Mouse (Mus musculus): Measurements from ENCODE around the gene Atg4b. TPM values are rescaled to one million over a fixed set of nuclear protein-coding genes. Genes with fewer than 3 reads are reported as not detected.

The Atg4b gene
- polyA plus RNA-seq, 1 experiment from 2014 or later: 54.8 TPM

DNA sequence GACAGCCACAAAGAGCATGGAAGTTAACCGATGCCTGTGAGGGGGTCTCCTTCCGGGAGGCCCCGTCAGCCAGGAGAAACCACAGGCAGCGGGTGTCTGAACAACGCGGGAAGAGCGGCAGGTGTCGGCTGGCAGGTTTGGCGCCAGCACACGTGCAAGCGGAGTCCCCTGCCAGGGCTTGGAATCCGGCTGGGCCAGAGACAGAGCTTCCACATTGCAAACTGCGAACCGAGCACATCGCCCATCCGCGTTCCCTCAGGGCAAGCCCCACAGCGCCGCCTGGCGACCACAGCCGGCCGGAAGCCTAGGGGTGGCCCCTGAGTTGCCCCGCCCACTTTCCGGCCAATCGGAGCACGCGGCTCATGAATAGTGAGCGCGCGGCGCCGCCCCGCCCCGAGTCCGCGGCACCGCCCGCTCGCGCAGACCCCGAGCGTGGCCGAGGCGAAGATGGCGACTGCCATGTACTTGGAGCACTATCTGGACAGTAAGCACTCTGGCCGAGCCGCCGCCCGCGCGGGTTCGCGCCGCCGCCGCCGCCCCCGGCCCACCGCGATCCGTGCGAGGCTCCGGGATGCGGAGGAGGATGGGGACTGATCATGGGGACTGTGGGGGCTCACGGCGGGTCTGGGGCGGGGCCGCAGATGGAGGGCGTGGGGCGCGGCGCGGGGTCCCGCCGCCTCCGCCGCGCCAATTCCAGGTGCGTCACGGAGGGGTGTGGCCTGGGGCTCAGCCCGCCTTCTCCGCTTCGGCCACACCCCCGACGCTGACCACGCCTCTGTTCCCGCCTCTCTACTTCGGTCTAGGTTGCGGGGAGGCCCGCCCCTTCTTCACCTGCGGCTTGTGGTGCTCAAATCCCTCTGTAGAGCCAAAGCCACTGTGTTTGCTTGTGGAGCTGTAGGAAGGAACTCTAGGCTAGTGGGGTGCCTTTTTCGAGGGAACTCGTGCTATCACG, 52.5 kb downstream of the Atg4b start, which contains the start of gene Ing5:
Gene Ing5, plus strand, starts transcription at position 410 of the 952 bp plus-strand sequence.
- Histone ChIP-seq H3K27me3 (ENCODE audit: control insufficient read depth, insufficient read depth, low read length) (no peaks in the 10 kb centered on the region), H3K9me3 (replicated peaks; ENCODE audit: control insufficient read depth, low read length) (no peaks in the 10 kb centered on the region), H3K36me3 (ENCODE audit: control insufficient read depth, insufficient read depth) (peaks cover 31% of the 10 kb centered on the region), H3K4me3 (ENCODE audit: low read length) (peak within 1 kb of the TSS; percentile 89), H3K27ac (ENCODE audit: low read length) (peak within 1 kb of the TSS; percentile 96), H3K4me1 (ENCODE audit: control insufficient read depth, insufficient read depth, low read length) (peaks cover 35% of the 10 kb centered on the region), H3K4me2 (ENCODE audit: low read depth, low read length) (peak within 1 kb of the TSS; percentile 94), H3K9ac (ENCODE audit: low read length) (peak within 1 kb of the TSS; percentile 90)
- under 1% methylated on average over 83 of the region's 94 CpGs for WGBS
- ATAC-seq (replicated peaks; ENCODE audit: extremely low read depth, insufficient read depth, low FRiP score): peak; percentile 91

DNA sequence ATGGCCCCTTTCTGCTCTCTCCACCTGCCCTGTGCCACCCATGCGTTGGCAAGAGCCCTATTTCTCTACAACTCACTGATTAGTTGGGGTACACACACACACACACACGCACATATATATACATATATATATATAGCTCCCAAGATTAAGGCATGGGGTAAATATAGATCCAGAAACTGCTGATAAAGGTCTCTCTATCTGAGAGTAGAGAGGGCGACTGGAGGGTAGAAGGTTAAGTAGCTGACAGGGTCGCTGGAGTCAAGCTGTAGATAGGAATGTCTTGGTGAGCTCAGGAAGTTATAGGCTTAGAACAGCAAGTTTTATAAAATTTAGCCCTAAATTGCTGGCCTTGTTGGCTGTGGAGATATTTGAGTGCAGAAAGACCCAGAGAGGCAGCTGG, 53.5 kb downstream of the Atg4b start:
- Histone ChIP-seq H3K4me1 (ENCODE audit: control insufficient read depth, insufficient read depth, low read length) (peaks cover 35% of the 10 kb centered on the region), H3K27me3 (ENCODE audit: control insufficient read depth, insufficient read depth, low read length) (no peaks in the 10 kb centered on the region), H3K27ac (ENCODE audit: low read length) (peak overlapping the region; percentile 96), H3K9me3 (replicated peaks; ENCODE audit: control insufficient read depth, low read length) (no peaks in the 10 kb centered on the region), H3K4me2 (ENCODE audit: low read depth, low read length) (peak overlapping the region; percentile 92), H3K36me3 (ENCODE audit: control insufficient read depth, insufficient read depth) (peaks cover 29% of the 10 kb centered on the region), H3K4me3 (ENCODE audit: low read length) (peak overlapping the region; percentile 89), H3K9ac (ENCODE audit: low read length) (peak overlapping the region; percentile 90)
- 47% methylated on average over 4 of the region's 4 CpGs for WGBS
- no peak for ATAC-seq (replicated peaks; ENCODE audit: extremely low read depth, insufficient read depth, low FRiP score)

DNA sequence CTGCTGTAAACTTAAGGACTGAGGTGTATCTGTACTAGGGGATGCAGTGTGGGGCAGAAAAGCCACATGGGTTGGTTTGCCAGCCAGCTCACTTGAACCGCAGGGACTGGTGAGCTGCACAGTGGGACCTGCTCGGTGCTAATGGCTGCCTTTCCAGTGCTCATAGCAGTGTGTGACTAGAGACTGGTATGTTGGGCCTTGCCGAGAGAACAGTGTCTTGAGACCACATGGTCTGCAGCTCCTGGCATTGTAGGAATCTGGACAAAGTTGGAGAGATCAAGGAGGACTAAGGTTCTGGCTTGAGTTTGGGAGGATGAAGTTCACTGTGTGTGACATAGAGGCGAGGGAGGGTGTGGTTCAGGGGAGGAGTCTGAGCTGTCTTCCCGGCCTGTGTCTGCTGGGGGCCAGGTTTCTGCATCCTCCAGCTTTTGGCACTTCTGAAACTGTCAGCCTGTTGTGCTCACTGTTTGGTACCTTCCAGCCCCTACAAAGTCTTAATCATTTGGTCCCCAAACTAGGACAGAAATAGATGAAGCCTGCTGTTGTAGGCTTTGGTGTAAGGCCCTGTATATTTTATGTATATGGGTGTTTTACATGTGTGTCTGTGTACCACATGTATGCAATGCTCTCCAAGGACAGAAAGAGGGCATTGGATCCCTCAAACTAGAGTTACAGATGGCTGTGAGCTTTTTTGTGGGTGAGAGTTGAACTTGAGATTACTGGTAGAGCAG, 54.1 kb downstream of the Atg4b start:
- no peak for ATAC-seq (replicated peaks; ENCODE audit: extremely low read depth, insufficient read depth, low FRiP score)
- Histone ChIP-seq H3K4me3 (ENCODE audit: low read length) (no peak overlapping the region; the same call in 1 of the 2 replicates), H3K4me2 (ENCODE audit: low read depth, low read length) (peak overlapping the region; percentile 92), H3K4me1 (ENCODE audit: control insufficient read depth, insufficient read depth, low read length) (peaks cover 35% of the 10 kb centered on the region), H3K9ac (ENCODE audit: low read length) (peak overlapping the region; percentile 90), H3K36me3 (ENCODE audit: control insufficient read depth, insufficient read depth) (peaks cover 33% of the 10 kb centered on the region), H3K9me3 (replicated peaks; ENCODE audit: control insufficient read depth, low read length) (no peaks in the 10 kb centered on the region), H3K27me3 (ENCODE audit: control insufficient read depth, insufficient read depth, low read length) (no peaks in the 10 kb centered on the region), H3K27ac (ENCODE audit: low read length) (peak overlapping the region; percentile 96)
- WGBS: 62% methylated on average over 5 of the region's 5 CpGs

DNA sequence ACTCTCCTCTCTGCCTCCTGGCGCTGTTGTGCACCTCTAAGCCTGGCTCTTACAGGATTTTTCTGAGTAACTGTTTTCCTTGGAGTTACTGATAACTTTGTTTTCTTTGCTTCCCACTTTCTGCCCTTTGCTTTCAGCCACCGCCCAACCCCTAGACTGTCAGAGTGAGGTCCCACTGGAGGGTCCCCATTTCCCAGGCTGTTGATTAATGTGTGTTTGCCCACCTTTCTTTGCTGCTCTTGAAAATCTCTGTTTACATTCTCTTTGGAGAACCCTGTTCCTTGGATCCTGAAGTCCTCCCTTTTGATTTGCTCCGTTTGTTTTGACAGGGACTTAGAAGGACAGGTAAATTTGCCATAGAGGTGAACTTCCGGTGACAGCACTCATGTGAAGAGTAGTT, 57.6 kb downstream of the Atg4b start:
- no peak overlapping the region for H3K4me2 ChIP-seq (ENCODE audit: low read depth, low read length)
- no peak overlapping the region for H3K9ac ChIP-seq (ENCODE audit: low read length)
- peaks cover 16% of the 10 kb centered on the region for H3K4me1 ChIP-seq (ENCODE audit: control insufficient read depth, insufficient read depth, low read length)
- H3K9me3 ChIP-seq (replicated peaks; ENCODE audit: control insufficient read depth, low read length): no peaks in the 10 kb centered on the region
- no peak overlapping the region for H3K27ac ChIP-seq (ENCODE audit: low read length)
- no peak for ATAC-seq (replicated peaks; ENCODE audit: extremely low read depth, insufficient read depth, low FRiP score)
- WGBS: 90% methylated on average over 4 of the region's 4 CpGs
- peaks cover 51% of the 10 kb centered on the region for H3K36me3 ChIP-seq (ENCODE audit: control insufficient read depth, insufficient read depth)
- H3K4me3 ChIP-seq (ENCODE audit: low read length): no peak overlapping the region
- H3K27me3 ChIP-seq (ENCODE audit: control insufficient read depth, insufficient read depth, low read length): no peaks in the 10 kb centered on the region

DNA sequence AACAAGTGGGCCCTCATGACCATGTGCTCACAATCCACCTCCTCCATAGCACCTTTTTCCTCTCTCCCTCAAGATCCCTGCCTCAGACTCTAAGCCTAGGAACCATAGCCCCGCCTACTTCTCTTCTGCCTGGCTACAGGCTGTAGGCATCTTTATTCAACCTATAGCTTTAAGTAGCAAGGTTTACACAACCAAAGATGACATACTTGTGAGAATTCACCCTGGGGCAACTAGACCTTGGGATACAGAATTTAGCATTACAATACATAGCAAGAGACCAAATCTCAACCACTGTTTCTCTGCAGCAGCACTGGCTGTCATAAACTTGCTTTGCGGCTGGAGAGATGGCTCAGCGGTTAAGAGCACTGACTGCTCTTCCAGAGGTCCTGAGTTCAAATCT, 58.7 kb downstream of the Atg4b start:
- Histone ChIP-seq H3K4me2 (ENCODE audit: low read depth, low read length) (no peak overlapping the region), H3K4me1 (ENCODE audit: control insufficient read depth, insufficient read depth, low read length) (peaks cover 7% of the 10 kb centered on the region), H3K9ac (ENCODE audit: low read length) (no peak overlapping the region), H3K36me3 (ENCODE audit: control insufficient read depth, insufficient read depth) (peaks cover 62% of the 10 kb centered on the region), H3K27ac (ENCODE audit: low read length) (no peak overlapping the region), H3K9me3 (replicated peaks; ENCODE audit: control insufficient read depth, low read length) (no peaks in the 10 kb centered on the region), H3K4me3 (ENCODE audit: low read length) (no peak overlapping the region), H3K27me3 (ENCODE audit: control insufficient read depth, insufficient read depth, low read length) (no peaks in the 10 kb centered on the region)
- ATAC-seq (replicated peaks; ENCODE audit: extremely low read depth, insufficient read depth, low FRiP score): no peak
- 94% methylated on average over 3 of the region's 3 CpGs for WGBS

DNA sequence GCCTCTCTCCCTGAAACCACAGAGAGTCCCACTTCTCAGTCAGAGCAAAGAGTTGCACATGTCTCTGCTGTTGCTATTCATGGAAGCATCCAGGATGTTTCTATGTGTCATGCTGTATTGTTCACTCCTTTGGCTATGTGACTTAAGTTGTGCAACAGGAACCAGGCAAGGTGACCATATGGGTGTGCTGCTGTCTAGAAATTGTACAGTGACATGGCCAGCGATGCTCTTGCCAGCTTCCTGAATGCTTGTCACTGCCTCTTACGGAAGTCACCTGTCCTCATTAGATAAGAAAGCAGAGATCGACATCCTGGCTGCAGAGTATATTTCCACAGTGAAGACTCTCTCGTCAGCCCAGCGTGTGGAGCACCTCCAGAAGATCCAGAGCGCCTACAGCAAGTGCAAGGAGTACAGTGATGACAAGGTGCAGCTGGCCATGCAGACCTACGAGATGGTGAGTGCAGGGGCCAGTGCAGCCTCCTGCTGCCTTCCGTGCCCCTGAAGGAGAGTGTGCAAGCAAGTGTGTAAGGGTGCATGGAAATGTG, 60.3 kb downstream of the Atg4b start:
- WGBS: 75% methylated on average over 8 of the region's 8 CpGs
- no peak for ATAC-seq (replicated peaks; ENCODE audit: extremely low read depth, insufficient read depth, low FRiP score)
- H3K9ac ChIP-seq (ENCODE audit: low read length): no peak overlapping the region
- no peaks in the 10 kb centered on the region for H3K27me3 ChIP-seq (ENCODE audit: control insufficient read depth, insufficient read depth, low read length)
- no peak overlapping the region for H3K4me3 ChIP-seq (ENCODE audit: low read length)
- no peaks in the 10 kb centered on the region for H3K4me1 ChIP-seq (ENCODE audit: control insufficient read depth, insufficient read depth, low read length)
- no peak overlapping the region for H3K4me2 ChIP-seq (ENCODE audit: low read depth, low read length)
- peaks cover 69% of the 10 kb centered on the region for H3K36me3 ChIP-seq (ENCODE audit: control insufficient read depth, insufficient read depth)
- H3K9me3 ChIP-seq (replicated peaks; ENCODE audit: control insufficient read depth, low read length): no peaks in the 10 kb centered on the region
- H3K27ac ChIP-seq (ENCODE audit: low read length): no peak overlapping the region

DNA sequence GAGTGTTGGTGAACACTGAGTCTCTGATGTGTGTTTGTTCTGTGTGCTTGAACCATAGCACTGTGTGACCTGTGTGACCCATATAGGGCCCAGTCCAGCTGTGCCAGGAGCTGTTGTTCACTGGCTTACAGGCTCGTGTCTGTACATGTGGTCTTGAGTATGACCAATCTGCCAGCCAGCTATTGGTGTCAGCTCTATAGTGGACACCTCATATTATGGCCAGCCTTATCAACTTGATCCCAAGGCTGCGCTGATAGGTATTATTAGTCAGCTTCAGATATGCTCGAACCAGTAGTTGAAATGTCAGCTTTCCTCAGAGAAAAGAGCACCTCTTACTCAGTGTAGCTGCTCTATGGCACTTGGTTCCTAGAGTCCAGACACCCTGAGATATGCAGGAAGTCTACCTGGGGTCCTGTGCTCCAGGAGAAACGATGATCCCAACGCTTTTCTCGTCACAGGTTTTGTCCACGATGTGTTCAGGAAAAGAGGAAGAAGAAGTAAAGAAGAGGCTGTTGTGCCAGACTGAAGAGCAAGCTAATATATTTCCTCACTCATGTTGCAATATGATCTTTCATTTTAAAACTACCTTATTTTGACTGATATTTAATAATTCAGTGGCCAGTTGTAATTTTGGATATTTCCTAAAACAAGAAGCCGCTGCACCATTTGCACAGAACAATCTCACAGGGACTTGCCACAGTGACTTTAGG, 66.7 kb downstream of the Atg4b start:
- Histone ChIP-seq H3K4me1 (ENCODE audit: control insufficient read depth, insufficient read depth, low read length) (no peaks in the 10 kb centered on the region), H3K36me3 (ENCODE audit: control insufficient read depth, insufficient read depth) (peaks cover 63% of the 10 kb centered on the region), H3K4me3 (ENCODE audit: low read length) (no peak overlapping the region), H3K4me2 (ENCODE audit: low read depth, low read length) (no peak overlapping the region), H3K9me3 (replicated peaks; ENCODE audit: control insufficient read depth, low read length) (no peaks in the 10 kb centered on the region), H3K27ac (ENCODE audit: low read length) (no peak overlapping the region), H3K9ac (ENCODE audit: low read length) (no peak overlapping the region), H3K27me3 (ENCODE audit: control insufficient read depth, insufficient read depth, low read length) (no peaks in the 10 kb centered on the region)
- ATAC-seq (replicated peaks; ENCODE audit: extremely low read depth, insufficient read depth, low FRiP score): no peak
- WGBS: 90% methylated on average over 8 of the region's 8 CpGs

DNA sequence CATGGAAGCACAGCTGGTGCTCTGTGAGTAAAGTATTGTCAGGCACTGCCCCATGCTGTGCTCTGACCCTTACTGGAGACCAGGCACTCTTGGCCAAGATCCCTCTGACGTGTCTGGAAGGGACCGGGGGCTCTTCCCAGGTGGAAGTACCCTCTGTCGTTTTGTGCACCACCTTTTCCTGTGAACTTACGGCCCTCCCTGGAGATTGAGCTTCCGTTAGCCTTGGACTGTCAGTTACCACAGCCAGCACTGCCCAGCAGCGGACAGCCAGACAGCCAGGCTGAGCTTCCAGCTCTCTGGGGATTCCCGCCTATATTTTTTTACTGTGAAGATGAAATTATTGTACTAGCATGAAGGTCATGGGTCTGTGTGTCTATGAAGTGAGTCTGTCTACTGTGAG, 67.4 kb downstream of the Atg4b start:
- Histone ChIP-seq H3K4me3 (ENCODE audit: low read length) (no peak overlapping the region), H3K9me3 (replicated peaks; ENCODE audit: control insufficient read depth, low read length) (no peaks in the 10 kb centered on the region), H3K27me3 (ENCODE audit: control insufficient read depth, insufficient read depth, low read length) (no peaks in the 10 kb centered on the region), H3K36me3 (ENCODE audit: control insufficient read depth, insufficient read depth) (peaks cover 57% of the 10 kb centered on the region), H3K9ac (ENCODE audit: low read length) (no peak overlapping the region), H3K27ac (ENCODE audit: low read length) (no peak overlapping the region), H3K4me2 (ENCODE audit: low read depth, low read length) (no peak overlapping the region), H3K4me1 (ENCODE audit: control insufficient read depth, insufficient read depth, low read length) (no peaks in the 10 kb centered on the region)
- WGBS: 89% methylated on average over 7 of the region's 7 CpGs
- ATAC-seq (replicated peaks; ENCODE audit: extremely low read depth, insufficient read depth, low FRiP score): no peak
